Mouse (Mus musculus) CD4-positive, CD25-positive, alpha-beta regulatory T cell, adult 2 months (primary cell): ENCODE measurements at regions not wholly inside any gene's neighbourhood (a gene's known extent, or its start where the extent isn't known, plus 50 kb on each side); places are given as distances from the start of the nearest gene placed in this dataset.

ENCODE experiments used
- DNase-seq: peaks from one replicate; pipeline ENCODE4 v3.0.0-alpha.2; 2012; ENCODE audit warnings: low read depth, low spot score

DNA sequence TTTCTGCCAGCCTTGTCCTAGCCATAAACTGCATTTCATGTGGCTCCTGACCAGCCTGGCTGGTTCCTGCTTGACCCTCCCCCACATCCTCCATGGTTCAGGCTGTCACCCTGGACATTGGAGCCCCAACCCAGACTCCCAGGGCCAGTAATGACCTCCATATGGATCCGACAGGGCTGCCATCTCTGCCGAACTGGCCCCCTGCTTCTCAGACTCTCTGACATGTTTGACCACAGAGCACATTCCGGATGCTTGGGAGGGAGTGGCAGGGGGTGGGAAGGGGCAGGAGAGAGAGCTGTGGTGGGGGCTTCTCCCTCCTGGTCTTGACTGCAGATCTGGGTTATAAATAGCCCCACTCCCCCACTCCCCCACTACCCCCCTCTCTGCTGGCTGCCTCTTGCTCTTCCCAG is 59.0 kb upstream of the Actrt2 start:
- no peak for DNase-seq

DNA sequence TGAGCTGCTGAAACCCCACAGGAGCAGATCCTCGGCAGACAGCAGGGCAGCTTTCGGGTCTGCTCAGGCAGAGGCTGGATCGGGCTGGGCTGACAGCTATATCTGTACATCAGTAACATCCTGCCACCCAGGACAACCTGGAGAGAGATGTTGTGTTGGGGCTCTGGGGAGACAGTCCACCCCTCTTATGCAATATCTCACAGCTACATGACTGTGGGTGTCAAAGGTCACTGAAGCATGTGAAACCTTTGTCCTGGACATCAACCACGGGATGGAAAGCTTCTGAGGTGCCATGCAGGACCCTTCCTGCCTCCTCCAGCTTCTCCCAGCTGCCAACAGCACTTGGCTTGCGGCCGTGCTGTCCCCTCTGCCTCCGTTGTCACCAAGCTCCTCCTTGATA is 60.3 kb upstream of the Actrt2 start:
- DNase-seq: no peak

- DNase-seq: no peak
These were observed 63.0 kb upstream of the Actrt2 start for GRCm38 (mm10) chr4:154730646-154731045.

- no peak for DNase-seq
These were observed 63.7 kb upstream of the Actrt2 start for GRCm38 (mm10) chr4:154731345-154731744.

DNA sequence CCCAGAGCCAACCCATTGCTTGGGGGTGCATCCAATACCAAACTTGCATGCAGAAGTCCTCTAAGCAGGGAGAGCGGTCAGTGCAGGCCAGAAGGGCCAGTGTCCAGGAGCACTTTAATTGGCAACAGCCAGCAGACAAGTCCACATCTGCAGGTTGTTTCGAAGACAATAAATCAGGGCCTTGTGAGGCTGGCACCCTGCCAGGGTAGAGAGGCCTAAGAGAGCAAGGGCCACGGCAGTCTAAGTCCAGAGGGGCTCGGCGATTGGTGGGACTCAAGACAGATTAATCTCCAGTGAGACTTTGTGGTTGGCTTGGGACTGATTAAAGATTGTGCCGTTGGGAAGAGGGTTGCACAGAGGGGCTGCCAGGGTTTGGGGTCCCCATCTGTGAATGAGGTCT is 68.4 kb upstream of the Actrt2 start:
- no peak for DNase-seq

- DNase-seq: no peak
These were observed 73.6 kb upstream of the Actrt2 start for GRCm38 (mm10) chr4:154741123-154741890.

GRCm38 (mm10) chr4:154746323-154747005 is 78.8 kb upstream of the Actrt2 start:
- DNase-seq: no peak

DNA sequence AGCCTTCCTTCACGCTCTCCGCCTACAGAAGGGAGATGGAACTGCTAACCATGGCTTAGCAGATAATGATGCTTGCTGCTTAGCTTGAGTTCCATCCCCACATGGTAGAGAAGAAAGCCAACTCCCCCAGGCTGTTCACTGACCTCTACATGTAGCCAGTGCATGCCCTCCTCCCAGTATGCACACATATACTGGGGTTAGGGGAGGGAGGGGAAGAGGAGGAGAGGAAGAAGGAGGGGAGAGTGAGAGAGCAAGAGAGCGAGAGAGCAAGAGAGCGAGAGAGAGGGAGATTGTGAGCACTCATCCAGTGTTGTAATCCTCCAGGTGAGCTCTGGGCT is 79.3 kb upstream of the Actrt2 start:
- DNase-seq: no peak

DNA sequence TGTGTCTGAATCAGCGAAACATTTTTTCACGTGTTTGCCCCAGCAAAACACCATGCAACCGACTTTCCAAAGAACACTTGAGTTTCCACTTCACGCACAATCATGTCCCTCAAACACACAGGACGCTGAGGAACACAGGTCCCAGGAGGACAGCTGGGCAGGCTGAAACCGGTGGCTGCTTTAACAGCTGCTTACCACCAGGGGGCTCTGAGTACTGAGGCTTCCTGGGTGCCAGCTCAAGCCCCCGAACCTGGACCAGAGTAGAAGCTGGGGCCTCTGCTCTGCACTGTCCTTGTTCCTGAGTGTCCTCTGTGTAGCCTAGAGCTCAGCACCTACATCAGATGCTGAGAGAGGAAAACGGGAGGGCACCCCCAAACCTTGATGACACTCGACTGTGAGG is 81.5 kb upstream of the Actrt2 start:
- DNase-seq: peak; percentile 41

GRCm38 (mm10) chr4:154749996-154750395 is 82.3 kb upstream of the Actrt2 start:
- no peak for DNase-seq

DNA sequence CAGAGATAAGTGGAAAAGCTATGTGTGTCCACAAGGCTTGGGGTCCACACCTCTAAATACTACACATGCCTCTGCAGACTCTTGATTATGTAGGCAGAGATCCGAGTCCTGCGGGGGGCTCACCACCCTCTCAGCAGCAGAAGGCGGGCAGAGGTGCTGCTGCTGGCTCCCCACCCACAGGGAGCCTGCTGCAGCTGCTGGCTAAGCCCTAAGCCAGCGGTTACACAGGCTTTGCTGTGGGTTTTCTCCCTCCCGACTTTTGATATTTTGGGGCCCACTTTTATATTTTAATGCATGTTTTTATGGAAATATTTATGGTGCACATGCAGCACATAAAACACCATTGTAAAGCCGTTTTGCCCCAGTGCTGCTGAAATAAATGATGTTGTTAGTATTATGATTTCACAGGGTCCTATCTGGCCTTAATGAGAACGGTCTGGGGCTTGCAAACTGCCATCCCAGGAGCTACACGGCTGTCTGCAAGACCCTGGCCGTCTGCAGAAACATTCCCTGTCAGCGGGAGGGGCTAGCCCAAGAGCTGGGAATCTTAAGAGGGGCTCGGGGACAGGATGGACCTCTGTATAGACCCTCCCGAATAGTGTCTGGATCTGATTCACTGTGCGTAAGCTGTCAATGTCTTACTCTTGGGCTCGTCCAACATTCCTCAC is 82.9 kb upstream of the Actrt2 start:
- no peak for DNase-seq

DNA sequence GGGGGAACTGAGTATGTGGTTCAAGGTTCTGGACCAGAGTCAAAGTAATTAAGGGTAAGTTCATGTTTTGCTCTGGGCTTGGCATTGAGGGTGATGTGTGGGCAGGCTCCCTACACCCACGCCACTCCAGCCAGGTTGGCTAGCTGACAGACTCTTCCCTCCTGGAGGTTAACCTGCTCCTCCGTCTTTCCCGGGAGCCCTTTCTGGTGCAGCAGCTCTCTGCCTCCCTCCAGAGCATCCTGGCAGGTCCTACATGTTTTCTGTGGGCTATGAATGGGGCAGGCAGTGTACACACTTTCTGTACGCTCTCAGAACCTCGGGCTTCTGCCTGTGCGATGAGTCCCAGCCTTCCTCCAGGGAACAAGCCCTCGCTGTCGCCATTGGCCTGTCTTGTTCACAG is 82.8 kb upstream of the Ttc34 start:
- DNase-seq: no peak

DNA sequence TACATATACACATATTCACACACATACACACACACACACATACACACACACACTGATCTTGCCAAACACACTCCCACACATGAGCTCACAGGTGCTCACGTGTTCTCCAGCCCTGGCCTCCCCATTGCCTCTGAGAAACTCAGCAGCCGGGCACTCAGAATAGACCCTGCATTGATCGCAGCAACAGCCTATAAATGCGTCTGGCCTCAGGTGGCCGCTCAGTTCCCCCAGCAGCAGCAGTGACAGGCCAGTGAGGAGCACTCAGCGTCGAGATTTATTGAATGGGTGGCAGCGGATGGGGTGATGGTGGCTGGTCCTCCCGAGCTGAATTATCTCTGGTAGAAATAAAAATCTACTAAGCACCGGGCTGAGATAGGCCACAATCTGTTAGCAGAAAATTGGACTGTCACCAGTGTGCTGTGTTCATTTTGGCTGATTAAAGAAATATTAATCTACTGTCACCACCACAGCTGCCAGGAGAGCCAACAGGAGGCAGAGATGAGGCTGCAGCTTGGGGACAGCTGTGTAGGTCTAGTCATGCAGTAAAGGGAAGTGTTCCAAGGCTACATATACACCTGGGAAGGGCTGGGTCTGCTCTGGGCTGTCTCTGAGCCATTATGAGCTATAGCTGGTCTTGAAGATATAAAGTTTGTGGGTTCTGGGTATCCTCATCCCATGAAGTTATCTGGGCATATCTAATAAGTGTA is 80.4 kb upstream of the Ttc34 start:
- DNase-seq: no peak

- DNase-seq: no peak
These were observed 77.4 kb upstream of the Ttc34 start for GRCm38 (mm10) chr4:154759881-154760280.

DNA sequence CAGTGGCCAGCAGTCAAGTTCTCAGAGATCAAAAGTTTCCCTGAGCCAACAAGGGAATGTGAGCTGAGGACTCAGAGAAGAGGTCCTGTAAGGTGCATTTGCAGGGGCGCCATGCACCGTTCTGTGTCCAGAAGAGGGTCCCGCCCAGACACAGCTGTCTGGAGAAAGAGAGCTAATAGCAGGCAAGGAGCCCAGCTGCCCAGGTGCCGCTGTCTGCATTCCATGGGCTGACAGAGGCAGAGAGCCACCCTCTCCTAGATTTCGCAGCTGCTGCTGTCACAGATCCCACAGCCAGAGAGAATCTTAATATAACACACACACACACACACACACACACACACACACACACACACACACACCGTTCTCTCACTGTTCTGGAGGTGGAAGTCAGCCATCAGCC is 73.0 kb upstream of the Ttc34 start:
- no peak for DNase-seq

DNA sequence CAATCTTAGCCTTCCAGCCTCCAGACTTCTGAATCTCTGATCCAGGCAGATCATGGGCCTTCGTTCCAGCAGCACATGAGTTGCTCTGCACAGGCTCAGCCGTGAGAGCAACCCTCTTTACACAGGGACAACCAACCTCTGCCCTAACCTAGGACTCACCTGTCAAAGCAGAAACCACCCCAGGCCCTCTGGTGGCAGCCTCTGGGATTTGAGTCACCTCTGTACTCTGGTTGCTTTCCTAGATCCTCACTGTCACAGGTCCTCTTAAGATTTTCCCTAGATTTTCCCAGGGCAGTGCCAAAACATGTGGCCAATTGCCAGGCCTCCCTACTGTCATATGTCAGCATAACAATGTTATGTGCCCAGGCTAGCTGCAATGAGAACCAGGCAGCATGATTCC is 71.1 kb upstream of the Ttc34 start:
- no peak for DNase-seq

DNA sequence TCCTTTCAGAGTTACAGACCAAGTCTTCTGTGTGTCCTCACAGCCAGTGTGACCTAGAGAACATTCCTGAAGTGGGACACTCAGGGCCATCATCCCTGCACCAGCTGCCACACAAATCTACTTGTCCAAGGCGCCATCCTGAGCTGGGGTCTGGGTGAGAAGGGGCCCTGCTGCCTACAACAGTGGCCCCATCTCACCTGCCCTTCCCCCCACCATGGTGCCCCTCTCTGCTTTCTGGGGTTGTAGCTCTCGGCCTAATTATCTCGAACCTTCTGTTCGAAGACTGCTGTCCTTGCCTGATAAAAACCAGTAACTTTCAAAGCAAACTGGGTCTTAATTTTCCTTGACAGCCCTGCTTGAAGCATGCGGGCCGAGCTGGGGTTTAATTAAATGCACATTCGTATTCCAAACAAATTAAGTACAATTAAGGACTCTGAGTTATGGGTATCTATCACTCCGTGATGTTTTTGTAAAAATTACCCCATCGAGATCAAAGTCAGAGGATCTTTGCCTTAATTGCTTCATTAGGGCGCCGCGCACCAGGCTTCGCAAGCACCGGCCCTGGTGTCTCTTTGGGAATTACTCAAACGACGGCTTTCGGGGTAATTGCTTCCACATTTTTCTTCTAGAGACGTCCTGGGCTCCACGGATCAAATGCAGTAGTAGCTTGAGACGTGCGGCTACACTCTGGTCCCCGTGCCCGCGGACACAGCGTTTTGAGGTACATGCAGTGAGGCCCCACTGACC is 65.8 kb upstream of the Ttc34 start:
- DNase-seq: no peak

DNA sequence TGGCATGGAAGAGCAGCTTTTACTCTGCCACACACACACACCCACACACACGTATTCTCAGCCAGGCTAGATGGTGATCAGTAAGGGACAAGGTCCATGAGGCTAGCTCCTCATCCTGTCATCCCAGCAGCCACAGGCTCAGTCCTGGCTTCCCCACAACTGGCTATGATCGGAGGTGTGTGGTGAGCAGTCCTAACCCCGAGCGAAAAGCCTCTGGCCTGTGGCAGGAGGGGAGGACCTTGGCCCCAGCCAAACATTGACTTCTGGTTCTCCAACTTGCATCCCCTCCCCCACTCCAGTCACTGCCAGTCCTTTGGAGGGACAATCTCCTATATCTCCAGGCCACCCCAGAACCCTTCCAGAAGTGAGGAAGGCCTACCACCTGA is 65.2 kb upstream of the Ttc34 start:
- DNase-seq: no peak

- no peak for DNase-seq
These were observed 63.4 kb upstream of the Ttc34 start for GRCm38 (mm10) chr4:154773830-154774229.

- DNase-seq: no peak
These were observed 62.9 kb upstream of the Ttc34 start for GRCm38 (mm10) chr4:154774332-154774731.

GRCm38 (mm10) chr4:154778818-154779217 is 58.4 kb upstream of the Ttc34 start:
- peak; percentile 3 for DNase-seq

DNA sequence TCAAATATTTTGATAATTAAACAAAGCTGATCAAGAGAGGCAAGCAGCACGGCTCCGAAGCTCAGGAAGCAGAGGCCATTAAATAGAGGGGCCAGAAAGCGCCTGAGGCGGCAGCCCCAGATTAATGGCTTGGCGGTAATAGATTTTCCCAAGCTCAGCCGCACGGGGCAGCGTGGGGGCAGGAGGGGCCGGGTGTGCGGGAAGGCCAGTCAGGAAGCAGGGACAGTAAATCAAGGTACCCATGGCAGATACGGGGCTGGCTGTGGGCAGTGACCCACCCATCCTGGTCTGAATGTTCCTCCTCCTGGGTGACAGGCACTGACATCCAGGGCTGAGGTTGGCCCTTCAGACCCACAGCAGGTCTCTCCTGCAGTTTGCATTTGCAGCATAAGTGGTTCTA is 55.9 kb upstream of the Ttc34 start:
- DNase-seq: no peak
